Mouse (Mus musculus) Muller cell, postnatal 12 days (primary cell): ENCODE results near the gene Cytip.

Experiments
- DNase-seq: peaks from one replicate; pipeline ENCODE4 v3.0.0-alpha.2; 2015; ENCODE audit errors: inconsistent ontology term

Cytip gene

DNA sequence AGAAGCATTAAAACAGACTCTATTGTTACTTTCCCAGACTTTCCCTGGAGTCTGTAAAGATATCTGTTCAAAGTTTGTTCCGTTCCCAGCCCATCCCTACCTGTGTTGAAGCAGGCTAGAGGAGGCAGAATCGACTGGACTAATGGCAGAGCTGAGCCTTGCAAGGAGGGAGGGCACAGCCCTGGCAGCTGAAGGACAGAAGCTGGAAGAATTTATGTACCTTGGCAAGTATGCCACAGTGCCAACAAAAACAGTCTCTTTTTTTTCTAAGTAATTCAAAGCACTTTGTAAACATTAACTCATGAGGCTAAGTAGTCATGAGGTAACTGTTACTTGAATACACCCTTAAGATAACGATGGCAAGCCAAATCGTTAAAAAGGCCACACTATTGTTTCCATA lies at the start of gene Cytip:
TSS of gene Cytip (minus strand) at position 187 of the 400 bp plus-strand sequence.
- no peak for DNase-seq

- no peak for DNase-seq
Measured at GRCm38 (mm10) chr2:58240639-58241038, 45.3 kb upstream of the Cytip start.

DNA sequence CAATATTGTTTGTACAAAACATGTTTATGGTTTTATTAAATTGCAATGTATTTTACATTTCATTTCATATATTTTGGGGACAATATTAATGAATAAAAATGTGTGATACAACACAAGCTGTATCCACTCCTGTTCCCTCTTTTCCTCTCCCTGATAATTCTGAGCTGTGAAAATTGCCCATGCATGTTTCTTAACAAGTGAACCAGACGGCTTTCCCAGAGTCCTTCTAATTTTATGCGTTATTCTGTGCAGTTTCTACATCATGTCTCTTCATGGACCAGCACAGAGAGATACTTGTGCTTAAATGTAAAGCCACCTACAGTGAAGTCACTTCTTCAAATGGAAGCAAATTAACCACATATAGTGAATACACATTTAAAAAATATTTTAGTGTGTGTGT lies 42.2 kb upstream of the Cytip start:
- DNase-seq = no peak

DNA sequence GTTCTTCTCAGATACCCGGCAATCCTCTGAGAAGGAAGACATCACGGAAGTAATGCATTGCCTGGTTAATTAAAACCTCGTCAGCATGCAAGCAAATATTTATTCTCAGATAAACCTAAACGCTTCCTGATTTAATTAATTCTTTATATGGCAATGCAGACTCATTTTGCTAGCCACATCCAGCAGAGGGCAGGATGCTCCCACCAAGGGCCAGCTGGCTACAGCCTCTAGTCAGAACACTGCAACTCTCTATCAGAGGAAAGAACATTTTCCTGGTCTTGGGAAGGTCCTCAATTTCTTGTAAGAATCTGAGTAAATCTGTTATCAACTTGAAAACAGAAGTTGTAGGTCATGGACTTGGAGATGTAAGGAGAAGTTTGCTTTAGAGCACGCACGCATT lies 4.1 kb upstream of the Cytip start:
- DNase-seq = peak; percentile 46

GRCm38 (mm10) chr2:58196880-58197279 lies 1.5 kb upstream of the Cytip start:
- DNase-seq = no peak

GRCm38 (mm10) chr2:58194422-58195115 lies 763 bp downstream of the Cytip start:
- no peak for DNase-seq

GRCm38 (mm10) chr2:58192160-58192559 lies 3.2 kb downstream of the Cytip start:
- DNase-seq = no peak

- DNase-seq = no peak
Measured at GRCm38 (mm10) chr2:58189501-58189900, 5.8 kb downstream of the Cytip start.

DNA sequence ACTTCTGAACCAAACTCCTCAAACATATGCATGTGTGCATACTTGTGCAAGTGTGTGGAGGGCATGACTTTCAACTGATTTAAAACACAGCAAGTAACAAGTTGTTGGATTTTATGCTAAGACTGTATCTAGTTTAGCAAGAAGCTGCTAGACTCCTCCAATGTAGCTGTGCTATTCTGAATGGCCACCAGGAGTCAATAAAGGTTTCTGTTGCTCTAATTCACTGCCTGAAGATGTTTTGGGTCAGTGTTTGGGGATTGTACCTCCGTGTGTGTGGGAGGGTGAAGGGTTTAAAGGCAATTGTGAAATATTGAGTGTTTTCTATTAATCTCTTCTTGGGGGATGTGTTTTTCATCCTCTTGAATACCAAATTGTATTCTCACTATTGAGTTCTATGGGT lies 6.4 kb downstream of the Cytip start:
- no peak for DNase-seq

- no peak for DNase-seq
Measured at GRCm38 (mm10) chr2:58187310-58188051, 7.9 kb downstream of the Cytip start.

DNA sequence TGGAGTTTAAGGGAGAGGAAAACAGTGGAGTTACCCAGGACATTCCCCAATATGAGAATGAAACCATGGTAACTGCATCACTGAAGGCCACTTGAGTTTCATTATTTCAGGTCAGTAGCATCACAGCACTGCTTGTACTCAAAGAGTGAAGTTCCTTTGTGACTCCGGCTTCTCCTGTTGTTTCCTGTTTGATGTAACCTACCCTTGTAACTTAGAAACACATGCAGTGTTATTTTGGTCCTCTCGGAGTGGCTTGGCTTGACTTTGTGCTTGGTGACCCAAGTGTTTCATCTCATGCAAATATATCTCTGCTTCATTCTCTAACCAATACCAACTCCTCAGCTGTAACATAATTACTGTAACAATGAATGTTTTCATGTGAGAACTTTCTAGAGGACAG lies 11.1 kb downstream of the Cytip start:
- no peak for DNase-seq

GRCm38 (mm10) chr2:58183658-58184057 lies 11.7 kb downstream of the Cytip start:
- no peak for DNase-seq

DNA sequence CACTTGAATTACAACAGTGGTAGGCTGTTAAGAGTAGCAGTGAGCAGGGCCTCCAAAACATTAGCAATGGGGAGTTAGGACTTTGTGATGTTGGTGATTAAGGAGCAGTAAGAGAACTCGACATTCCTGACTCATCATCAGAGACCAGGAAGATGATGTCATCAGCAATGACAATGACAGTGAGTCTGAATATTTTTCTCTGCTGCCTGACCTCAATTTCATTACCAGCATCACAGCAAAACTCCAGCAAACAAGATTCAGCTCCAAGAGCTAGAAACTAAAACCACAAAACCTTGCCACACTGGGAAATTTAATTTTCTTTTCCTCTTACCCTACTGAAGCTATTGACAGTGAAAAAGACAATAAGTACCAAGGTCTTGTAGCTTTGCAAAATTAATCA lies 14.6 kb downstream of the Cytip start:
- DNase-seq = peak; percentile 52

DNA sequence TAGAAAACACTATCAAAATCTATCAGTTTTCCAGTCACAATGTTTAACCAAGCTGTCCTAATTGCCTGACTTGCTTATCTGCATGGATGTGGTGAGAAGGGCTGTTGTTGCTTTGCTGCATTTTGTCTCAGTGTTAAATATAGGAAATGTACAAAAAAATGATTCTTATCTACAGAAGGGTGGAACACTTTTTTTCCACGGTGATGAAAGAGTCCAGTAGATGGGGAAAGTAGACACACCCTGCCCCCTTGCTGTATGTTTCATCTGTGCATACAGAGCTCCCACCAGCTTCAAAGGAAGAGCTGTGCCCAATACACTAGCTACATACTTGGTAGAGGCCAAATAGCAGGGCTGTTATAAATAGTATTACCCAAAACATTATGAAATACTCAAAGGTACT lies 16.3 kb downstream of the Cytip start:
- DNase-seq = no peak

DNA sequence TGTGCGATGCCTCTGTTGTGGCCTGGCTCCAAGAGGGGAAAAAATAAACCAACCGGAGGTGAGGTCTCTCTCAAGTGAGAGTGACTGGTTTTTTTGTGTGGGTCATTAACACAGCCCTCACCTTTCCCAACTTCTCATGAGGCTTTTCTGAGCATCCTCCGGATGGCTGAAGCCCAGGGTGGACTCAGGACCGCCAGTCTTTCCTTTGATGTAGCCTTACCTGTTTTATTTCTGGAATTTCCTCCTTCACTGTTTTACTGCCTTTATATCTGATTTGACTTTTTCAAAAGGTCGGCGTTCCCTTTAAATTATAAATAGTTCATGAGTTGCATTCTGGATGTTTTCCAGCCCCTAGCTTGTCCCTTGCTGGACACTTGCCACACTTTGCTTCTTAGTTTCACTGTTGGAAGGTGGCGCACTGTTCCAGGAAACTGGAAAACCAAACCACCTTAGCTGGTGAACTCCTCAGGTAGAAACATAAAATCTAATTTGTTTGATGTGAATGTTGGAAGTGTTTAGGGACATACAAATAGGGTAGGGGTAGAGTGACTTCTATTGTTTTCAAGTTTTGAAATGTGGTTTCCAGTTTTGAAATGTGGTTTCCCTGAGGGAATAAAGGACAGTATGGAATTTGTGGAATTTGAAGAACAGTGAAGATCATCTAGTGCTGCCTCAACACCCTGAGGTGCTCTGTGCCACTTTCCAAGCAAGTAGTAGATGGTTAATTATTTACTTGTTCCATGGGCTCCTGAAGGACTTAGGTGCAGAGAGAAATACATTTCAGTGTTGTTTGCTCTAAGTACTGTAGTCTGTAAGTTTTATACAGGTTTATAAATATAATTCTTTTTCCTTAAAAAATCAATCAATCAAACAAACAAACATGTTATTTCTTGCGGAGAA lies 19.7 kb downstream of the Cytip start:
- peak; percentile 30 for DNase-seq

DNA sequence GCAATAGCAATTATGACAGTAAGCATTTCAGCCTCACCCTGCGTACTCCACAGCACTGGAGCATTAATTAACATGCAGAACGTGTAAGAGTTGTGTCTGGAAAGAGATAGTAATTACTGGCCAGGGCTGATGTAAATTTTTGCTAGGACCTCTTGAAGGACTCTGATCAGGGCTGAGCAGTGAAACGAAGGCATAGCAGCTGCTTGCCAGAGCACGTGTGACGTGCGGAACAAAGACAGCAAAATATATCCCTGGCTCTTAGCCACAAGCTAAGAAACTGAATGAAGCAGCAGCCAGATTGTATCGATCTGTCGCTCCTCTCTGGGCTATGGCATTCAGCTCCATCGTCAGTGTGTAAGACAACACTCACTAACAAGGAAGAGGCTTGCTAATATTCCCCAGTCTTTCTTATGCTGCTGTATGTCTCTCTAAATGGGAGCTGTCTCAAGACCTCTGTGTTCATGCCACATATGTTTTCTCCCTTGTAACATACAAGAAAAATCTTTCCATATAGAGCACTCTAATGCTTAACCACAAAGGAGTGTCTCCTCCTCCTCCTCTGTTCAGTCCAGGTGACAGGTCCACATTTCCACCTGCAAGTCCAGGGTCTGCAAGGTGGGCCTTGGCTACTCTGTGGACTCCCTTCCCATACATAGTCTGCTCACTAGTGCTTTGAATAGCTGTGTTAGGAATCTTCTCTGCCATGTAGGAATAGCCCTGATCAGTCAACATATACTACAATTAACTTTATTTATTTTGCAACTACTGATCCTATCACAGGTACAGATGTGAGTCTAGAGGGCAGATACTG lies 20.7 kb downstream of the Cytip start:
- peak; percentile 13 for DNase-seq

- DNase-seq = no peak
Measured at GRCm38 (mm10) chr2:58172963-58173362, 22.4 kb downstream of the Cytip start.

DNA sequence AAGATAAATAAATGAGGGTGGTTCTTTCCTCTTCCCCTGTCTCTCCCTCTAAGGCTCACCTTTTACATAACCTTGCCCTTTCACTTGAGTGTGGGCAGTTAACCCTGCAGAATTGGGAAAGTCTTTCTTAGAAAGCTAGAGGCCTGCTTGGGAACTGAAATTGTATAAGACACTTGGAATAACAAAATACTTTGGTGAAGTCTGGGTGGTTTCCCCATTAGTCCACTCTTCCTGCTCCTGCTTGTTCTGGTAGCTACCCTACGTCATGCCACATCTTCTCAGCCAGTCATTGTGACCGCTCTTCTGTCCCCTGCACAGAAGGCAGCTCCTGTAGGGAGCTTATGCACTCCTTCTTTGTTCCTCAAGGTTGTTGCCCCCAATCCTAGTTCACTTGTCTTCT lies 26.2 kb downstream of the Cytip start:
- no peak for DNase-seq

- no peak for DNase-seq
Measured at GRCm38 (mm10) chr2:58167654-58168053, 27.7 kb downstream of the Cytip start.

- no peak for DNase-seq
Measured at GRCm38 (mm10) chr2:58166764-58167163, 28.6 kb downstream of the Cytip start.

DNA sequence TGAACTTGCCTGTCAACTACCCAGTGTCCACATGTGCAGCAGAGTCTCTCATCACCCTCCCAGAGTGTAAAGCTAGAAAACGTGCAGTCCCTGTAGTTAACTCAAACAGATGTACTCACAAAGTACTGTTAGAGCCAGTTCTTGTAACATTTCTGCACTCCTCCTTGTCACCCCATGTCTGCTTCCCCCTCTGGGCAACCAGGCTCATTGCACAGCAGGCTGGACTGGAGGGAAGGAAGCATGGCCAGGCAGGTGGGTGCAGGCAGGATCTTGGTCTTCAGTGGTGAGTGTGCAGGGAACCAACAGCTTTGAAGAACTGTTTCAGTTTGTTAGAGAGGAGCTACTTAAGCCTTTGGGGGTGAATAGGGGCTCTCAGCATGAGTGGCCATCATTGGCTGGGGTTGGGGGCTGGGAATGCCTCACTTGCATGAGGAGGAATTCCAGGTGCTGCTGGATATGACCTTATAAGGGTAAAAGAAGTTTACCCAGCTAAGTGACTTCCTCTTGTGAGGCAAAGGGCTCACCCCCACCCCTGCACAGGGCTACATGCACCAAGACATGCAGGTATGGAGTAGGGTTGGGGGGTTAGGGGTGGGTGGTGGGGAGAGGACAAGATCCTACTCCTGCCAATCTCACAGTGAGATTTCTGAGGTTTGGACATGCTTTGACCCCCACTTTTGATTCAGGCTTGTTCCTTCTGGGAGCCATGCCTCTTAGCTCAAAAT lies 31.7 kb downstream of the Cytip start:
- DNase-seq = no peak
